Mouse (Mus musculus) bone marrow macrophage, adult 2 months (primary cell): Measurements from ENCODE around the gene Fkbpl.

Experiments used
- CTCF ChIP-seq: IDR thresholded peaks from 2 replicates; pipeline ENCODE4 v1.5.1; 2012; ENCODE audit warnings: low read depth, mild to moderate bottlenecking, low read length, moderate library complexity
- POLR2A ChIP-seq: IDR thresholded peaks from 2 replicates; pipeline ENCODE4 v1.6.1; 2012; ENCODE audit warnings: mild to moderate bottlenecking, low read depth, low read length, borderline replicate concordance

- no peak for TF ChIP-seq CTCF
- no peak for TF ChIP-seq POLR2A
These were observed 15.3 kb downstream of the Fkbpl start for GRCm38 (mm10) chr17:34659897-34660214.
